Mouse (Mus musculus) frontal cortex, postnatal 25 days (tissue): Measurements from ENCODE around the gene Hsf5.

ENCODE experiments used
- DNase-seq, 2 experiments: peaks; one replicate each; pipeline ENCODE4 v3.0.0; 2022; ENCODE audit warnings: low spot score in 2 of 2

Gene Hsf5

DNA sequence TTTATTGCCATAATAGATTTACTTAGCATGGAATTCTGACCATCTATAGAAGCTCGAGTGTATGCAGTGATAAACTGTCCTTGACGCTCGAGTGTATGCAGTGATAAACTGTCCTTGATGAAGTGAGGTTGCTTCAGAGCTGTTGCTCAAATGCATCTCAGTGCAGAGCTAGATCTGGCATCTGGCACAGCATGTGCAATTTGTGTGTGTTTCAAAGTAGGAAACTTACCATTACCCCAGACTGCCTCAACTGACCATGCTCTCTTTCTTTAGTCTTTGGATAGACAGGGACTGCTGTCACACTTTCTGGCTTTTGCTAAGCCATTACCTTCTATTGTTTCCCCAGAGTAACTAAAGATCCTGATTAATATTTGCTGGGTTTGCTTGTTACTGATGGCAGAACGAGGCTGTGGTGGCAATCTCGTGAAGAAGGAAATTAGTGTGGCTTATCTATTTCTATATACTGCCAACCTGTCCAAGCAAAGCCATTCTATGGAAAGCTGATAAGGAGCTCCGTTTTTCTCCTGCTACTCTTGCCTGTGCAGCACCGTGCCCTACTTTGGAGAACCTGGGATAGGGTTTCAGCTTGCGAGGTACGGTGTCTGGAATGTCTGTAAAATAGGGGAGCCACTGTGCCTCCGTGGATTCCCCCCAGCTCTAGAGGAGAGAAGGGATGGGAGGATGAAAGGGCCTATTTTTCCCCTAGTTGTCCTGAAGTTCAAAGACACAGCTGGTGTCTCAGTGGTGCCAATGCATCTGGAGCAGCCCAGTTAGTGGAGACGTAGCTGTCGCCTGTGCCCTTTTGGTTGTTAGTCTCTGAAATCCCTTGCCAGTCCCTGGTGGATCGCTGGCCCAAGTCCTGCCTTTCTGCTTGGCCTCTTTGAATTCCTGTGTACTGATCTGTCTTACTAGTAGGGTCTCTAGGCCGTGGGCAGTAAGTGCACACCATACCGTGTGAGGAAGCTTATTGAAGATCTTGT lies 70.6 kb downstream of the Hsf5 start:
- no peak for DNase-seq

DNA sequence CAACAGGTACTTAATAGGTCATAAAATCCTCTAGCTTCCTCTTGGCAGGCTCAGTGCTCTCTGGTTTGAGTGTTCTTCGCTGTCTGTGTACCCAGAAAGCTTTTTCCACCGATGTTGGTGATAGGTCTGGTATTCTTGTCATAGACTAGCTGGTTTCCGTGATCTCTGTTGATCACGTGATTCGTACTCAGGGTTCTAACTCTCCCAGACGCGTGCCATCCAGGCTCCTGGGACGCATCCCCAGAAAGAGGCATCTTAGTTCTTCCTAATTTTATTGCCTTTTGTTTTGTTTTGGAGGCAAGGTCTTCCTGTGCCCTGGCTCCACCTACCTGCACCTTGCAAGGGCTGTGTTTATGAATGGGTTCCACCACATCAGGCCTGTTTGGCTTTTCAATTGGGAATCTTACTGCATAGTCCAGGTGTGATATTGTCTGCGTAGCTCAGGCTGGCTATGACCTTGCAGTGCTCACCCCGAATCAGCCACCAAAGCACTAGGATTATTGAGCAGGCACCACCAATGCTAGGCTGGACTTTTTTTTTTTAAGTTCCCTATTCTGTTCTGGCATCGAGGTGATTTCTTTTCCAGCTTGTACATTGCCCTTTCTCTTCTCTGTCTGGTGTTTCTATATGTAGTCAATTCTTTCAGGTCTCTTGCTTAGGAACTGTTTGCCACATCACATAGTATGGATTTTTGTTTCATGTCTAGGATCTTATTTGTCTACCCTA lies 71.7 kb downstream of the Hsf5 start:
- DNase-seq = no peak

DNA sequence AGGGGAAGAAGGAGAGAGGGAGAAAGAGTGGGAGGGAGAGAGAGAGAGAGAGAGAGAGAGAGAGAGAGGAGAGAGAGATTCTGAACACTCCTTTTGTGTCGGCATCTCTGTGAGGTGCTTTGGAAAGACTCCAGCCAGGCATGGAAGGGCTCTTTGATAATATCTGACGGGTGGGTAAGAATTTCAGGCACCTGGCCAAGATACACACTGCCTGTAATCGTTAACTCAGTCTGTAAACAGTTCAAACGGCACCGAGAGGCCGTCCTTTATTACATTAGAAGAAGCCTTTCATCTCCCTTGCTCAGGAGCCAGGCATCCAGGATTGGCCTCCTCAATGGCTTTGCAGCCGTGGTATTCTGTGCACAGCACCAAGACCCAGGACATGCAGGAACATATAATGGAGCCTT lies 72.4 kb downstream of the Hsf5 start:
- DNase-seq = no peak

DNA sequence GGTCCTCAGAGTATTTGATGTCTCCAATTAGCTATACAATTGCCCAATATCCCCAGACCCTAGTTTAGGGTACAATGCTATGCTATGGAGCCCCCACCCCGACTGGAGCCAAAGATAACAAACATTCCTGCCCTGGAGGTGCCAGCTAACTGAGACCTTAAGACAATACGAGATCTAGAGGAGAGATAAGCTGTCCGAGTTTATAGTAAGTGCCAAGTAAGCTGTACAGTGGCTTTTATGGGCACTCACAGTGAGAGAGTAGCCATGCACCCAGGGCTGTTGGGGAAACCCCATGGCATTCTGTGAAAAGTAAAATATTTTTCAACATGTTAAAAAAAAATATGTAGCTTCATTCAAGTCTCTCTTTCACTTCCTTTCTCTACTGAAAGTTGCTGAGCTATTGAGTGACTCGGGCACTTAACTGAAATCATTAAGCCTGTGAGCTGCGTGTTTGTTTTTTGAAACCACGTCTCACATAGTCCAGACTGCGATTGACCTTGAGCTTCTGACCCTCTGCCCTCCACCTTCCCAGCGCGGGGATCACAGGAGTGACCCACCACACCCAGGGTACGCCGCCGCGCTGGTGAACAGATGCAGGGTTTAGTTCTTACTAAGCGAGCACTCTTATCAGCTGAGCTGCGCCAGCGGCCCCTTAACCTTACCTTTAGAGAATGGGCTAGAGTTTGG lies 73.2 kb downstream of the Hsf5 start:
- DNase-seq = no peak

DNA sequence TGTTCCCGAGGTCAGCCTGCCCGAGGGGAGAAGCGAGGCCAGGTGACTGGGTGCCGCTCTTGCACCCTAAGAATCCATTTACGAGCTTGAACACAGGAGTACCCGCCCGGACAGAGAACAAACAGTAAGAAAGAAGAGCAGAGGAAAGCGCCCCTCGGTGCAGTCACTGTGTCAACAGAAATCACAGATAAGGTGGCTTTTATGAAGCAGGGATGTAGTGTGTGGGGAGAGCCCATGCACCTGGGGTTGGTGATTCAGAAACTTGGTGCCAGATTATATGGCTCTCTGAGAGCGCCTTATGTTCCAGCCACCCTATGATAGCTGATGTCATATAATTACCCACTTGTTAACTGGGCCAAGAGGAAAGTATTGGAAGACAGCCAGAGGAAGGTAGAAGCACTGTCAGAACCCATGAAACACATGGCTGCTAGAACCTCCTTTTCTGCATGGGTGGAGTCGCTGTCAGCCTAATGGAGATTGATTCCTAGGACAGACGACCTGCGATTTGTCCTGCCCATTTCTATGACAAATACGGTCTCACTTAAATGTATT lies 80.2 kb downstream of the Hsf5 start:
- no peak for DNase-seq

DNA sequence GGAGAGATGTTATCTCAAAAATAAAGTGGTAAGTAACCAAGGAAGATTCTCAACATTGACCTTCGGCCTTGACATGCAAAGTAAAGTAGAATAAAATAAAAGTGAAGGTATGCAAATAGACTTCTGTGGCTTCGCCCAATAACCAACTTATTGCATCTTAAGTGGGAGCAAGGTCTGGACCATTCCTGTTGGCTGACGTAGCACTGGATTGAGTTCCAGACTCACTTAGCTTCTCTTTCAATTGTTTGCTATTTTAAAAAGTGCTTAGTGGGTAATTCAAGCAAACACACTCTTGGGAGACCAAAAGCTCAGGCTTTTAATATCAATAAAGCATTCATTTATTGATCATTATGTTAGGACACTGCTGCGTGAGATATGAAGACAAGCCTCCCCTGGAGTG lies 81.2 kb downstream of the Hsf5 start:
- no peak for DNase-seq

DNA sequence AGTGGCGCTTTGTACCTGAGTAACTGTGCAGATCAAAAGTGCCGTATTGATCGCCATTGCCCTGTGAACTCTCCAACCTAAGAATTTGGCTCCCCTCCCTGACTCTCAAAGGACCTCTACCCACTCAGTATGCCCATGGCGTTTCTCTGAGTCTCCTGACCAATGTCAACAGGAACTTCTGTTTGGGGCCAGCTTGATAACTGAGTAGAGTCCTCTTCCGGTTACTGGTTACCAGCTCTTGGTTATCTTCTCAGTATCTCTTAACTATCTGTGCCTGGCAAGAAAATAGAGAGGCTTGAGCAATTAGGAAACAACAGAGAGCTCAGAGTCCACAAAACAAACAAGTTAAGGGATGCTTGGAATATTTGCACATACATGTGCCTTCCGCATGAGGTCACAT lies 84.1 kb downstream of the Hsf5 start:
- no peak for DNase-seq

DNA sequence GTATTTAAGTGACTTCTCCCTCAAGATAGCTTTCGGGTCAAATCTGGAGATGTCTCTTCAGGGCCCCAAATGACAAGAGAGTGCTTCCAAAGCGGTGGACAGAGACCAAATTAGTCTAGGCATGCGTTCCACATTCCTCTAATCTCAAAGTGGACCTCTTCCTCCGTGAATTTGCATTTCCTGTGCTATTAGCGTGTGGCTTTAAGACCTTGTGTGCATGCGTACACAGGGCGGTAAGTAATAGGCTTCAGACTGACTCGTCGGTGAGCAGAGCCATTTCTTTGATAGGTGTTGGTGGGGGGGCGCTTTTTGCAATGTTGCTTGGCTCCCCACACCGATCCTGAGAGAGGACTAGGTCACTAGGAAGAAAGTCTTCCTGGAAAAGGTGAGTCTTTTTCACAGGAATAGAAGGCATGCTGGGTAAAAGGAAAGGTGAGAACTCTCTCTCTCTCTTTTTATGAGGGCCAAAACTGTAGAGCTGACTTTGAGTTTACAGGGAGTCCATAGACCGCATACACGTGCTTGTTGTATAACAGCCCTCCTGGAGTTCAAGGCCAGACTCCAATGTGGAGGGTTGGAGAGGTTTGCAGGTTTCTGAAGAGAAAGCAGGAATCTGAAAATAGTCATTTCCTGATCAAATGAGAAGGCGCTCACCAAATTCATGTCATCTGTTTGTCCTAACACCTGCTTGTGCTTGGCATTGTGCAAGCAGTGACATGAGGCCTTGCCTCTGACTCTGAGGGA lies 85.1 kb downstream of the Hsf5 start:
- DNase-seq = no peak

DNA sequence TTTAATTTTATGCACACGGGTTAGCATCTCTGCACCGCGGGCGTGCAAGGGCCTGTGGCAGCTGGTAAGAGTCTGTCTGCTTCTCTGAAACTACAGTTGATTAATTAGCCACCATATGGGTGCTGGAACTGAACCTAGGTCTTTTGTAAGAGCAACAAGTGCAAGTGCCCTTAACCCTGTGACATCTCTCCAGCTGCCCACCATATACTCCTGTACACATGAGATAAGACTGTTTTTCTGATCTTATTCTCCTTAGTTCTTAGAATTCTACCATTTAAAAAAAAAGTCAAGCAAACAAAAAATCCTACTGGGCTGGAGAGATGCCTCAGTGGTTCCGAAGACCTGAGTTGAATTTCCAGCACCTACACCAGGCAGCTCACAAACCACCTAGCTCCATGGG lies 86.7 kb downstream of the Hsf5 start:
- no peak for DNase-seq

DNA sequence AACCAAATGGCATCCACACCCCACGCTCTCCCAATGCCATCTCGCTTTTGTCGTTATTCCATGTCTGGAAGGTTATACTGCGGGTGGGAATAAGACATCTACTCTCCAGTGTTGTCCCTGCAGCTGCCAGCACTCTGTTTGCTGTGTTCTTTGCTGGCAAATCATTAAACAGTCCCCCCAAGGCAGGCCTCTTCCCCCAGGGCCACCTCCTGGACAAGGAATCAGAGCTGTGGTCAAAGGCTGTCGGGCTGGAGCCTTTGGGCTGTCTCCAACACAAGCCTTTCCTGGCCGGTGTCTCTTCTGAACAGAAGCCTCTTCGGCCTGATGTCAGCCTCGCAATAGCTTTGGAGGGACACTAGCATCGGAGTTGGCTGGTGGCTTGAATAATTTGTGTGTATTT lies 87.3 kb downstream of the Hsf5 start:
- DNase-seq = no peak

DNA sequence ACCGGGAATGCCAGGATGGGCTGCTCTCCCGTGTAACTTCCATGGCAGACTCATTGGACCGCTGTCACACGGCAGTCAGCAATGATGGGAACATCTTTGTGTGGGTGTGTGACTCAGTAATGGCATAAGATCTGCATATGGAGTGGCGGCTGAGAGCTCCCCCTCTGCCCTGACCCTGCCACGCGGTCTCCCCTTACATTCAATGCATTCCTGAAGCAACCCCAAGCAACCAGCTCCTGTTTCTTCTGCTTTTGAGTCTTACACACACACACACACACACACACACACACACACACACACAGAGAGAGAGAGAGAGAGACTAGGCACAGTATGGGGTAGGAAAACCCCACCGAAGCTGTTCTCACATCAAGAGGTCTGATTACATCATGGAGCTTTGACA lies 90.6 kb downstream of the Hsf5 start:
- no peak for DNase-seq

DNA sequence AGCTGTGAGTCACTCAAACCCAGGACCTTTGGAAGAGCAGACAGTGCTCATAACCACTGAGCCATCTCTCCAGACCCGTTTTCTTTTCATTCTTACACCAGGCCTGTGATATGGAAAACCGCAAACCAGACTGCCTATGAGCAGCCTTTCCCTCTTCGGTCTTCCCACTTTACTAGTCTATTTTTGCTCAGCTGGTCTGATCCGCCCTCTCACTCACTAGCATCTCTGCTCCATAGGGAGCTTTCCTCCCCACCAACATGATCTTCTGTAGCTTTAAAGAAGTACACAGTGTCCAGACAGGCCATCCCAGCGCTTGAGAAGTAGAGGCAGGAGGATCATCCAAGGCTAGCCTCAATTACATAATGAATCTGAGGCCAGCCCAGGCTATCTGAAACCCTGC lies 92.0 kb downstream of the Hsf5 start:
- DNase-seq = no peak
